Mouse (Mus musculus) erythroblast, embryonic 14.5 days (primary cell): ENCODE data around the gene Larp7.

Source experiments
- GATA1 ChIP-seq: IDR thresholded peaks from 2 replicates; pipeline ENCODE4 v1.6.1; 2012; ENCODE audit warnings: low read length, inconsistent platforms, mixed read lengths
- TAL1 ChIP-seq: IDR thresholded peaks from 3 replicates; pipeline ENCODE4 v1.6.1; 2012; ENCODE audit warnings: low read length, inconsistent platforms, mixed read lengths

GRCm38 (mm10) chr3:127552973-127553719, at the start of gene Larp7, which contains the start of gene Zgrf1:
- TF ChIP-seq TAL1: no peak
- TF ChIP-seq GATA1: no peak
